Mouse (Mus musculus) MEL (cell line): Measurements from ENCODE around the gene Tmem115.

Source experiments
- CTCF ChIP-seq, 3 experiments: IDR thresholded peaks in 2 of 3; conservative IDR thresholded peaks in 1 of 3; 2 replicates each; pipeline ENCODE4 v1.5.1; 2011 to 2012; ENCODE audit warnings: low read length in 3 of 3, low read depth in 2 of 3, mild to moderate bottlenecking in 2 of 3, improper control_type of control experiment in 1 of 3, inconsistent platforms in 1 of 3, mixed read lengths in 1 of 3, moderate library complexity in 1 of 3; ENCODE audit not compliant: control insufficient read depth in 1 of 3, insufficient read depth in 1 of 3, poor library complexity in 1 of 3, severe bottlenecking in 1 of 3
- E2F4 ChIP-seq: IDR thresholded peaks from 2 replicates; pipeline ENCODE4 v1.6.1; 2011; ENCODE audit warnings: low read depth, low read length, improper control_type of control experiment, borderline replicate concordance
- EP300 ChIP-seq, 2 experiments: IDR thresholded peaks; 2 replicates each; pipeline ENCODE4 v1.6.1; 2011; ENCODE audit warnings: improper control_type of control experiment in 2 of 2, low read length in 2 of 2, low read depth in 1 of 2, mild to moderate bottlenecking in 1 of 2
- ETS1 ChIP-seq: IDR thresholded peaks from 2 replicates; pipeline ENCODE4 v1.6.1; 2012; ENCODE audit warnings: low read depth, mild to moderate bottlenecking, inconsistent platforms, low read length, improper control_type of control experiment, moderate library complexity
- HCFC1 ChIP-seq: IDR thresholded peaks from 2 replicates; pipeline ENCODE4 v1.6.1; 2012; ENCODE audit warnings: low read depth, mild to moderate bottlenecking, inconsistent platforms, low read length, improper control_type of control experiment, moderate library complexity
- KAT2A ChIP-seq: conservative IDR thresholded peaks from 2 replicates; pipeline ENCODE4 v1.6.1; 2012; ENCODE audit warnings: low read depth, low read length, improper control_type of control experiment, inconsistent platforms
- MAZ ChIP-seq: IDR thresholded peaks from 2 replicates; pipeline ENCODE4 v1.6.1; 2012; ENCODE audit warnings: low read depth, mild to moderate bottlenecking, inconsistent platforms, low read length, improper control_type of control experiment
- NRF1 ChIP-seq: IDR thresholded peaks from 2 replicates; pipeline ENCODE4 v1.6.1; 2014; ENCODE audit warnings: low read depth, mild to moderate bottlenecking, inconsistent platforms, low read length, improper control_type of control experiment, moderate library complexity; ENCODE audit not compliant: poor library complexity, insufficient read depth, severe bottlenecking
- POLR2A ChIP-seq, 2 experiments: IDR thresholded peaks; 2 replicates each; pipeline ENCODE4 v1.6.1; 2011 to 2012; ENCODE audit warnings: low read length in 2 of 2, mild to moderate bottlenecking in 2 of 2, control low read depth in 1 of 2, improper control_type of control experiment in 1 of 2, low read depth in 1 of 2, moderate library complexity in 1 of 2; ENCODE audit not compliant: control insufficient read depth in 1 of 2, insufficient read depth in 1 of 2, poor library complexity in 1 of 2
- USF1 ChIP-seq: IDR thresholded peaks from 2 replicates; pipeline ENCODE4 v1.6.1; 2014; ENCODE audit warnings: low read depth, mild to moderate bottlenecking, inconsistent platforms, low read length, improper control_type of control experiment, moderate library complexity

GRCm38 (mm10) chr9:107586504-107586903 lies 52.8 kb downstream of the Tmem115 start:
- TF ChIP-seq USF1 (no peak), POLR2A (IDR thresholded peaks at IDR 0.05; ENCODE audit: control insufficient read depth in 1 of 2, insufficient read depth in 1 of 2, low read depth in 1 of 2, low read length in 2 of 2, poor library complexity in 1 of 2) (no peak), CTCF (IDR thresholded peaks at IDR 0.05 in 2 of 3, conservative IDR thresholded peaks at IDR 0.05 in 1 of 3; ENCODE audit: control insufficient read depth in 1 of 3, insufficient read depth in 1 of 3, low read depth in 2 of 3, low read length in 3 of 3, poor library complexity in 1 of 3, severe bottlenecking in 1 of 3) (no peak), EP300 (IDR thresholded peaks at IDR 0.05; ENCODE audit: low read depth in 1 of 2, low read length in 2 of 2) (no peak), HCFC1 (no peak), E2F4 (no peak), MAZ (no peak), ETS1 (no peak), NRF1 (no peak), KAT2A (no peak)
